Mouse (Mus musculus) lung, postnatal 0 days (tissue): ENCODE measurements around the gene Gstp1.

Source experiments
- CTCF ChIP-seq: IDR thresholded peaks from 2 replicates; pipeline ENCODE4 v1.5.1; 2016; ENCODE audit warnings: antibody characterized with exemption, mild to moderate bottlenecking
- EP300 ChIP-seq: IDR thresholded peaks from 2 replicates; pipeline ENCODE4 v1.6.1; 2016; ENCODE audit warnings: antibody characterized with exemption, mild to moderate bottlenecking, control low read depth

- TF ChIP-seq EP300 (no peak), CTCF (no peak)
These were observed 1.3 kb downstream of the Gstp1 start for GRCm38 (mm10) chr19:4036327-4037045.
